Mouse (Mus musculus) CH12.LX (cell line): ENCODE data around the gene Thsd4. TPM values are rescaled to one million over a fixed set of nuclear protein-coding genes. Genes with fewer than 3 reads are reported as not detected.
A peak's percentile ranks its signal among the peaks of the same experiment; 100 is the strongest.

Experiments
- DNase-seq: peaks from one replicate; pipeline ENCODE4 v3.0.0-alpha.2; 2013; ENCODE audit errors: extremely low read depth
- H3K27ac ChIP-seq: 2 replicates; pipeline ENCODE4 v1.5.1; 2012; ENCODE audit warnings: low read depth, mild to moderate bottlenecking, control low read depth, moderate library complexity; ENCODE audit not compliant: insufficient read depth
- H3K27me3 ChIP-seq: replicated peaks from 2 replicates; pipeline ENCODE3; 2012; ENCODE audit warnings: inconsistent platforms
- H3K36me3 ChIP-seq, 2 experiments: replicated peaks in 1 of 2; 2 replicates each; pipeline versions ENCODE3 to v1.6.1; 2012; ENCODE audit warnings: inconsistent platforms in 1 of 2, low read length in 1 of 2, mild to moderate bottlenecking in 1 of 2, mixed read lengths in 1 of 2, moderate library complexity in 1 of 2; ENCODE audit not compliant: control insufficient read depth in 1 of 2, insufficient read depth in 1 of 2
- H3K4me1 ChIP-seq, 2 experiments: 2 replicates each; pipeline ENCODE4 v1.6.1; 2012; ENCODE audit warnings: inconsistent platforms in 1 of 2, moderate library complexity in 1 of 2; ENCODE audit not compliant: insufficient read depth in 2 of 2, control insufficient read depth in 1 of 2
- H3K4me2 ChIP-seq: 2 replicates; pipeline ENCODE4 v1.6.1; 2012; ENCODE audit warnings: low read depth, mild to moderate bottlenecking, control low read depth; ENCODE audit not compliant: poor library complexity, insufficient read depth, severe bottlenecking
- H3K4me3 ChIP-seq, 3 experiments: fragments of 150-350 bp in 1 of 3; sonication (generic) in 1 of 3; replicated peaks in 1 of 3; 2 replicates each; pipeline versions ENCODE3 to v1.5.1; 2011 to 2012; ENCODE audit warnings: low read depth in 2 of 3, low read length in 2 of 3, mild to moderate bottlenecking in 2 of 3, moderate library complexity in 2 of 3, control low read depth in 1 of 3, improper control_type of control experiment in 1 of 3, inconsistent platforms in 1 of 3, mixed read lengths in 1 of 3; ENCODE audit not compliant: poor library complexity in 1 of 3
- H3K79me2 ChIP-seq: replicated peaks from 2 replicates; pipeline ENCODE4 v1.6.1; 2012; ENCODE audit warnings: mild to moderate bottlenecking, moderate library complexity; ENCODE audit not compliant: control insufficient read depth, poor library complexity, insufficient read depth, severe bottlenecking; ENCODE audit errors: extremely low read depth
- H3K9ac ChIP-seq: 2 replicates; pipeline ENCODE4 v1.6.1; 2012; ENCODE audit warnings: low read depth, mild to moderate bottlenecking, control low read depth, moderate library complexity; ENCODE audit not compliant: insufficient read depth
- H3K9me3 ChIP-seq: replicated peaks from 2 replicates; pipeline ENCODE3; 2012; ENCODE audit warnings: low read length, inconsistent platforms, mixed read lengths
- CTCF ChIP-seq, 2 experiments: IDR thresholded peaks in 1 of 2; conservative IDR thresholded peaks in 1 of 2; 2 replicates each; pipeline ENCODE4 v1.5.1; 2011 to 2012; ENCODE audit warnings: low read depth in 2 of 2, low read length in 2 of 2, improper control_type of control experiment in 1 of 2, inconsistent platforms in 1 of 2, mild to moderate bottlenecking in 1 of 2, moderate library complexity in 1 of 2
- HCFC1 ChIP-seq: IDR thresholded peaks from 2 replicates; pipeline ENCODE4 v1.6.1; 2012; ENCODE audit warnings: low read depth, mild to moderate bottlenecking, inconsistent platforms, low read length, improper control_type of control experiment
- MAX ChIP-seq: IDR thresholded peaks from 2 replicates; pipeline ENCODE4 v1.6.1; 2011; ENCODE audit warnings: low read length, improper control_type of control experiment
- MYC ChIP-seq: IDR thresholded peaks from 2 replicates; pipeline ENCODE4 v1.6.1; 2011; ENCODE audit warnings: low read depth, mild to moderate bottlenecking, improper control_type of control experiment, low read length
- NRF1 ChIP-seq: IDR thresholded peaks from 2 replicates; pipeline ENCODE4 v1.6.1; 2014; ENCODE audit warnings: low read depth, mild to moderate bottlenecking, inconsistent platforms, low read length, improper control_type of control experiment, moderate library complexity
- RAD21 ChIP-seq: IDR thresholded peaks from 2 replicates; pipeline ENCODE4 v1.6.1; 2011; ENCODE audit warnings: low read depth, mild to moderate bottlenecking, low read length, improper control_type of control experiment, moderate library complexity
- RCOR1 ChIP-seq: conservative IDR thresholded peaks from 2 replicates; pipeline ENCODE4 v1.6.1; 2012; ENCODE audit warnings: low read depth, mild to moderate bottlenecking, inconsistent platforms, low read length, improper control_type of control experiment
- SMC3 ChIP-seq: IDR thresholded peaks from 2 replicates; pipeline ENCODE4 v1.6.1; 2011; ENCODE audit warnings: low read depth, low read length, improper control_type of control experiment
- ZC3H11A ChIP-seq: IDR thresholded peaks from 2 replicates; pipeline ENCODE4 v1.6.1; 2012; ENCODE audit warnings: low read depth, mild to moderate bottlenecking, inconsistent platforms, low read length, improper control_type of control experiment
- ZMIZ1 ChIP-seq: IDR thresholded peaks from 2 replicates; pipeline ENCODE4 v1.6.1; 2012; ENCODE audit warnings: low read depth, mild to moderate bottlenecking, inconsistent platforms, low read length, improper control_type of control experiment
- ZNF384 ChIP-seq: IDR thresholded peaks from 2 replicates; pipeline ENCODE4 v1.6.1; 2012; ENCODE audit warnings: low read depth, low read length, improper control_type of control experiment, inconsistent platforms
- dilution Hi-C: fragments of 300-500 bp; cut with MboI; formaldehyde crosslinking; loops from 2 replicates; pipeline ENCODE4 v1.14.3; 2020; ENCODE audit warnings: low sequenced_read_pairs; ENCODE audit not compliant: extremely low pct_unique_long_range_greater_than_20kb, extremely low pct_ligation_motif_present
- in situ Hi-C: fragments of 300-500 bp; cut with MboI; formaldehyde crosslinking; loops from 3 replicates; pipeline ENCODE4 v1.14.3; 2019; ENCODE audit warnings: low sequenced_read_pairs, low pct_ligation_motif_present, low pct_unique_long_range_greater_than_20kb, mixed read lengths
- polyA plus RNA-seq: library from polyadenylated mRNA; unstranded; fragments of >175 nt; gene quantifications from 2 replicates; pipeline ENCODE4 v1.2.1, GENCODE M21; 2012; ENCODE audit warnings: low read depth; ENCODE audit not compliant: insufficient read length
- total RNA-seq, 2 experiments: library from RNA; depleted of rRNA; stranded (reverse); fragments of 300-350 nt in 1 of 2; fragments of >200 nt in 1 of 2; gene quantifications; 2 replicates each; pipeline ENCODE4 v1.2.3; 2012 to 2014

Thsd4 gene
- total and polyA plus RNA-seq, 3 experiments: not detected

- no peak overlapping the region for H3K4me2 ChIP-seq
- H3K9ac ChIP-seq: no peak overlapping the region
- H3K9me3 ChIP-seq: no peaks in the 10 kb centered on the region
- no peak overlapping the region for H3K4me3 ChIP-seq
- DNase-seq: peak; percentile 72
- H3K27ac ChIP-seq: no peak overlapping the region
- dilution Hi-C loops: no loop called here
- no peaks in the 10 kb centered on the region for H3K27me3 ChIP-seq
- H3K4me1 ChIP-seq: peaks cover 0 to 3% of the 10 kb centered on the region in 2 experiments; a peak in 1 of 4 replicates
- TF ChIP-seq CTCF (conservative IDR thresholded peaks at IDR 0.05 in 1 of 2, IDR thresholded peaks at IDR 0.05 in 1 of 2; ENCODE audit: low read depth in 2 of 2, low read length in 2 of 2) (peak; percentile 91 to 93), RAD21 (peak; percentile 94), ZMIZ1 (no peak), SMC3 (peak; percentile 81), ZC3H11A (peak; percentile 58)
- TF ChIP-seq, all 38 proteins: peak for 4
- no peaks in the 10 kb centered on the region for H3K79me2 ChIP-seq
- H3K36me3 ChIP-seq: no peaks in the 10 kb centered on the region
- in situ Hi-C loops: loop anchor here (5.0 to 25.0 kb wide), 3 partner anchors 312 to 467 kb away; partner anchors contain the start of gene Larp6
These were observed 276.9 kb downstream of the Thsd4 start for GRCm38 (mm10) chr9:60244943-60245342.

DNA sequence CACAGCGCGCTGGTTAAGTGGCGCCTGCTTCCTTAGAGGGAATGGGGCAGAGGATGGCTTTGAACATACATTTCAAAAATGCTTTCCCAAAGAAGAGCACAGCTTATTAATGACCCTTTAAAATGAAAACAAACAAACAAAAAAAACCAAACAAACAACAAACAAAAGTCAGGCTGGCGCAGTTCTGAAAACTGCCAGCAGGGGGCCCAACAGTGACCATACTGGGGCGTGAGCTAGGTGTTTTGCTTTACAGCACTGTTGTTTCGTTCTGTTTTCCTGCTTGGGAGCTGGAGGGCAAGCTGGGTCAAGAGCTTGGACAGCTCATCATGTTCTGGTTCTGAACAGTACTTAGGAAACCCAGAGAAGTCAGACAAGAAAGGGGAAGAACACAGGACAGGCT, 278.3 kb downstream of the Thsd4 start:
- no peak for DNase-seq
- in situ Hi-C loops: loop anchor here (10.0 to 25.0 kb wide), 2 partner anchors 351 to 469 kb away; partner anchors contain the start of gene Larp6
- TF ChIP-seq CTCF (conservative IDR thresholded peaks at IDR 0.05 in 1 of 2, IDR thresholded peaks at IDR 0.05 in 1 of 2; ENCODE audit: low read depth in 2 of 2, low read length in 2 of 2): peak; percentile 66 to 92
- TF ChIP-seq RAD21: peak; percentile 20
- peak; percentile 49 for TF ChIP-seq SMC3
- no peak for TF ChIP-seq RCOR1
- Histone ChIP-seq H3K4me1 (peaks cover 0 to 3% of the 10 kb centered on the region in 2 experiments; a peak in 1 of 4 replicates), H3K9ac (no peak overlapping the region), H3K27me3 (no peaks in the 10 kb centered on the region), H3K36me3 (no peaks in the 10 kb centered on the region), H3K9me3 (no peaks in the 10 kb centered on the region), H3K27ac (no peak overlapping the region), H3K4me2 (no peak overlapping the region), H3K4me3 (no peak overlapping the region), H3K79me2 (no peaks in the 10 kb centered on the region)
- dilution Hi-C loops: no loop called here

DNA sequence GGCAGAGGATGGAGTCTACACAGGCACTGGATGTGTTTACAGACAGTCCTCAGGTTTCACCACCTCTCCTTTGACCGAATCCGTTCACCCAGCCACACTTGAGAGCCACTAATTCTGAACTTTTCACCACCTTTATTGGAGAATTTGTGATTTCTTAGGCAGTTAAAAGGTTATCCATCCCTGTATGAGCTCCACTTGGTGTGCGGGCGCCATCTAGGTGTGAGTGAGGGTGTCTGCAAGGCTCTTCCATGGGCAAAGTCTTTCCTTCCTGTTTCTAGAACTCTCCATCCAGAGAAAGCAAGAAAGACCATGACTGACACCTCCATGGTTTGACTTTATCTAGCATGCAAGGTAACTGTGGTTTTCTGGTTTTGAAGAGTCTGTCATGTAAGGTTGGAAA, 284.2 kb downstream of the Thsd4 start:
- Histone ChIP-seq H3K36me3 (no peaks in the 10 kb centered on the region), H3K27ac (no peak overlapping the region), H3K4me2 (no peak overlapping the region), H3K9ac (no peak overlapping the region), H3K4me1 (peaks cover 0 to under 1% of the 10 kb centered on the region in 2 experiments; a peak in 1 of 4 replicates), H3K4me3 (no peak overlapping the region), H3K79me2 (no peaks in the 10 kb centered on the region), H3K9me3 (peaks cover 2% of the 10 kb centered on the region), H3K27me3 (no peaks in the 10 kb centered on the region)
- DNase-seq: peak; percentile 52
- TF ChIP-seq ZNF384 (no peak), SMC3 (peak; percentile 59), RAD21 (peak; percentile 79), NRF1 (no peak), CTCF (conservative IDR thresholded peaks at IDR 0.05 in 1 of 2, IDR thresholded peaks at IDR 0.05 in 1 of 2; ENCODE audit: low read depth in 2 of 2, low read length in 2 of 2) (peak; percentile 49 to 82; a peak in 2 of 4 replicates), HCFC1 (no peak), MAX (no peak), MYC (0 out of 2 replicates have a peak, but pooled peaks have one; percentile 12)
- dilution Hi-C loops: no loop called here
- in situ Hi-C loops: loop anchor here (25.0 kb wide), 1 partner anchor 475 kb away; the partner anchor contains the start of gene Larp6
